Mouse (Mus musculus) left cerebral cortex, adult 18-20 months (tissue): ENCODE data around the gene Dcn. TPM values are rescaled to one million over a fixed set of nuclear protein-coding genes. Genes with fewer than 3 reads are reported as not detected.
A peak's percentile ranks its signal among the peaks of the same experiment; 100 is the strongest.

Experiments
- DNase-seq, 2 experiments: peaks; one replicate each; pipeline ENCODE4 v3.0.0; 2021 to 2022; ENCODE audit warnings: low spot score in 2 of 2, mixed read lengths in 1 of 2
- long read RNA-seq, 2 experiments: library from polyadenylated mRNA; stranded (forward); transcript quantifications; one replicate each; pipeline ENCODE4 v2.0.0; 2021
- total RNA-seq, 2 experiments: library from RNA; stranded (reverse); gene quantifications; 2 replicates each; pipeline ENCODE4 v1.2.3; 2021

The Dcn gene
- total RNA-seq: 10 to 100 TPM; 13.0 to 22.0 TPM
- long read RNA-seq, experiment 1, transcript Dcn-201 (8 exons, 1,758 nt): major isoform, 24 of 29 reads
- long read RNA-seq, experiment 1, partial matches to known transcripts: 0 of 29 reads
- long read RNA-seq, experiment 1, other reads (novel, unspliced or antisense): 2 of 29 reads
- long read RNA-seq, experiment 2, transcript Dcn-201 (8 exons, 1,758 nt): major isoform, 9 of 11 reads
- long read RNA-seq, experiment 2, partial matches to known transcripts: 1 of 11 reads
- long read RNA-seq, experiment 2, other reads (novel, unspliced or antisense): 0 of 11 reads

- no peak for DNase-seq
Measured at GRCm38 (mm10) chr10:97479004-97479766, at the start of gene Dcn. Gene Dcn (plus strand): TSS chr10:97479609.

GRCm38 (mm10) chr10:97436662-97437061 is 42.7 kb upstream of the Dcn start:
- peak; percentile 50 to 53 for DNase-seq

GRCm38 (mm10) chr10:97442300-97442699 is 37.1 kb upstream of the Dcn start:
- no peak for DNase-seq

GRCm38 (mm10) chr10:97446486-97446885 is 32.9 kb upstream of the Dcn start:
- DNase-seq: no peak

GRCm38 (mm10) chr10:97452886-97453285 is 26.5 kb upstream of the Dcn start:
- DNase-seq: no peak

- no peak for DNase-seq
Measured at GRCm38 (mm10) chr10:97453529-97453928, 25.9 kb upstream of the Dcn start.

- no peak for DNase-seq
Measured at GRCm38 (mm10) chr10:97456993-97457392, 22.4 kb upstream of the Dcn start.

GRCm38 (mm10) chr10:97466818-97467217 is 12.6 kb upstream of the Dcn start:
- no peak for DNase-seq

GRCm38 (mm10) chr10:97469411-97470140 is 9.8 kb upstream of the Dcn start:
- no peak for DNase-seq

GRCm38 (mm10) chr10:97475460-97475859 is 3.9 kb upstream of the Dcn start:
- DNase-seq: no peak

- no peak for DNase-seq
Measured at GRCm38 (mm10) chr10:97478259-97478658, 1.1 kb upstream of the Dcn start.

GRCm38 (mm10) chr10:97482150-97482549 is 2.7 kb downstream of the Dcn start:
- DNase-seq: no peak

- no peak for DNase-seq
Measured at GRCm38 (mm10) chr10:97484049-97484448, 4.6 kb downstream of the Dcn start.

- DNase-seq: no peak
Measured at GRCm38 (mm10) chr10:97485151-97485550, 5.7 kb downstream of the Dcn start.

GRCm38 (mm10) chr10:97486085-97486484 is 6.7 kb downstream of the Dcn start:
- no peak for DNase-seq

GRCm38 (mm10) chr10:97487269-97487989 is 8.0 kb downstream of the Dcn start:
- no peak for DNase-seq

GRCm38 (mm10) chr10:97492367-97492980 is 13.1 kb downstream of the Dcn start:
- DNase-seq: no peak

- no peak for DNase-seq
Measured at GRCm38 (mm10) chr10:97497646-97498045, 18.2 kb downstream of the Dcn start.

GRCm38 (mm10) chr10:97523366-97523765 is 44.0 kb downstream of the Dcn start:
- DNase-seq: no peak

GRCm38 (mm10) chr10:97535697-97536096 is 56.3 kb downstream of the Dcn start:
- no peak for DNase-seq

GRCm38 (mm10) chr10:97536921-97537320 is 57.5 kb downstream of the Dcn start:
- no peak for DNase-seq
